Mouse (Mus musculus) brain, embryonic 14.5 days (tissue): ENCODE measurements around the gene Msrb2.

ENCODE experiments used
- CTCF ChIP-seq: fragments of 200-500 bp; IDR thresholded peaks from 2 replicates; pipeline ENCODE4 v1.5.1; 2012; ENCODE audit warnings: inconsistent platforms, mild to moderate bottlenecking, moderate library complexity, borderline replicate concordance; ENCODE audit not compliant: insufficient read depth, insufficient read length; ENCODE audit errors: extremely low read depth
- POLR2A ChIP-seq: fragments of 200-500 bp; IDR thresholded peaks from 2 replicates; pipeline ENCODE4 v1.6.1; 2012; ENCODE audit warnings: mild to moderate bottlenecking, inconsistent platforms, borderline replicate concordance; ENCODE audit not compliant: poor library complexity, insufficient read depth, insufficient read length, severe bottlenecking; ENCODE audit errors: extremely low read depth

GRCm38 (mm10) chr2:19415063-19415521 lies 43.9 kb downstream of the Msrb2 start:
- TF ChIP-seq CTCF: peak; percentile 55; the same call in 1 of the 2 replicates
- no peak for TF ChIP-seq POLR2A
